Mouse (Mus musculus) splenic B cell, adult 2 months (primary cell): Measurements from ENCODE around the gene Syne4.

ENCODE experiments used
- DNase-seq: peaks from one replicate; pipeline ENCODE4 v3.0.0-alpha.2; 2011; ENCODE audit warnings: low read depth, low spot score
- H3K27me3 ChIP-seq: 2 replicates; pipeline ENCODE4 v1.6.1; 2012; ENCODE audit warnings: mild to moderate bottlenecking, low read length, moderate library complexity, mixed read lengths; ENCODE audit not compliant: control insufficient read depth, poor library complexity, insufficient read depth, severe bottlenecking
- H3K36me3 ChIP-seq: 2 replicates; pipeline ENCODE4 v1.6.1; 2012; ENCODE audit warnings: mild to moderate bottlenecking, low read length, moderate library complexity, mixed read lengths; ENCODE audit not compliant: control insufficient read depth, poor library complexity, insufficient read depth, severe bottlenecking

Syne4 gene

GRCm38 (mm10) chr7:30289071-30289713 is 25.4 kb upstream of the Syne4 start:
- Histone ChIP-seq H3K36me3 (no peaks in the 10 kb centered on the region), H3K27me3 (0 out of 2 replicates have a peak, but pooled peaks cover 1% of the 10 kb centered on the region)
- no peak for DNase-seq

GRCm38 (mm10) chr7:30289714-30290399 is 24.8 kb upstream of the Syne4 start:
- DNase-seq = no peak
- H3K36me3 ChIP-seq = no peaks in the 10 kb centered on the region
- H3K27me3 ChIP-seq = 0 out of 2 replicates have a peak, but pooled peaks cover 1% of the 10 kb centered on the region

GRCm38 (mm10) chr7:30291215-30292131 is 23.1 kb upstream of the Syne4 start, which contains the start of gene Clip3:
Gene Clip3, plus strand, starts transcription at chr7:30291728.
- no peaks in the 10 kb centered on the region for H3K36me3 ChIP-seq
- DNase-seq = no peak
- H3K27me3 ChIP-seq = 0 out of 2 replicates have a peak, but pooled peaks cover 1% of the 10 kb centered on the region

GRCm38 (mm10) chr7:30293795-30294194 is 20.8 kb upstream of the Syne4 start:
- H3K36me3 ChIP-seq = no peaks in the 10 kb centered on the region
- no peak for DNase-seq

GRCm38 (mm10) chr7:30294296-30294695 is 20.3 kb upstream of the Syne4 start:
- Histone ChIP-seq H3K27me3 (no peaks in the 10 kb centered on the region), H3K36me3 (no peaks in the 10 kb centered on the region)
- no peak for DNase-seq

More at GRCm38 (mm10) chr7:30293795-30294194, 20.8 kb upstream of the Syne4 start:
- 0 out of 2 replicates have a peak, but pooled peaks cover under 1% of the 10 kb centered on the region for H3K27me3 ChIP-seq

GRCm38 (mm10) chr7:30295103-30295502 is 19.5 kb upstream of the Syne4 start:
- H3K27me3 ChIP-seq = no peaks in the 10 kb centered on the region
- DNase-seq = no peak
- no peaks in the 10 kb centered on the region for H3K36me3 ChIP-seq

- Histone ChIP-seq H3K27me3 (no peaks in the 10 kb centered on the region), H3K36me3 (no peaks in the 10 kb centered on the region)
- DNase-seq = no peak
Measured at GRCm38 (mm10) chr7:30296816-30297215, 17.8 kb upstream of the Syne4 start.

- DNase-seq = no peak
- Histone ChIP-seq H3K27me3 (no peaks in the 10 kb centered on the region), H3K36me3 (no peaks in the 10 kb centered on the region)
Measured at GRCm38 (mm10) chr7:30297266-30297665, 17.3 kb upstream of the Syne4 start.

- Histone ChIP-seq H3K36me3 (no peaks in the 10 kb centered on the region), H3K27me3 (no peaks in the 10 kb centered on the region)
- peak; percentile 76 for DNase-seq
Measured at GRCm38 (mm10) chr7:30300914-30301313, 13.7 kb upstream of the Syne4 start.

GRCm38 (mm10) chr7:30306083-30306779 is 8.4 kb upstream of the Syne4 start:
- H3K36me3 ChIP-seq = no peaks in the 10 kb centered on the region
- peak; percentile 55 for DNase-seq
- H3K27me3 ChIP-seq = no peaks in the 10 kb centered on the region

GRCm38 (mm10) chr7:30308076-30309005 is 6.3 kb upstream of the Syne4 start, which contains the start of gene Alkbh6:
Gene Alkbh6, plus strand, starts transcription at chr7:30308717.
- no peaks in the 10 kb centered on the region for H3K36me3 ChIP-seq
- DNase-seq = peak; percentile 96
- no peaks in the 10 kb centered on the region for H3K27me3 ChIP-seq

GRCm38 (mm10) chr7:30309395-30310129 is 5.0 kb upstream of the Syne4 start:
- H3K36me3 ChIP-seq = no peaks in the 10 kb centered on the region
- no peaks in the 10 kb centered on the region for H3K27me3 ChIP-seq
- DNase-seq = no peak

- H3K27me3 ChIP-seq = no peaks in the 10 kb centered on the region
- no peak for DNase-seq
- no peaks in the 10 kb centered on the region for H3K36me3 ChIP-seq
Measured at GRCm38 (mm10) chr7:30310136-30310535, 4.5 kb upstream of the Syne4 start.
